Mouse (Mus musculus) MEL (cell line): ENCODE results near the gene Otor. TPM values are rescaled to one million over a fixed set of nuclear protein-coding genes. Genes with fewer than 3 reads are reported as not detected.
A peak's percentile ranks its signal among the peaks of the same experiment; 100 is the strongest.

Experiments used
- DNase-seq: peaks from one replicate; pipeline ENCODE4 v3.0.0; 2011; ENCODE audit warnings: low read depth, low spot score
- H3K27ac ChIP-seq: 2 replicates; pipeline ENCODE4 v1.5.1; 2012; ENCODE audit warnings: low read depth, mild to moderate bottlenecking, control low read depth, low read length, moderate library complexity; ENCODE audit not compliant: control insufficient read depth
- H3K27me3 ChIP-seq, 2 experiments: fragments of 150-350 bp in 1 of 2; sonication (generic) in 1 of 2; 2 replicates each; pipeline ENCODE4 v1.6.1; 2012; ENCODE audit warnings: low read length in 2 of 2, mild to moderate bottlenecking in 2 of 2, improper control_type of control experiment in 1 of 2, moderate library complexity in 1 of 2; ENCODE audit not compliant: insufficient read depth in 2 of 2, control insufficient read depth in 1 of 2
- H3K36me3 ChIP-seq, 2 experiments: 2 replicates each; pipeline ENCODE4 v1.6.1; 2012 to 2014; ENCODE audit warnings: low read length in 2 of 2, improper control_type of control experiment in 1 of 2, inconsistent platforms in 1 of 2, mild to moderate bottlenecking in 1 of 2; ENCODE audit not compliant: insufficient read depth in 2 of 2, control insufficient read depth in 1 of 2
- H3K4me1 ChIP-seq, 2 experiments: fragments of 150-350 bp in 1 of 2; sonication (generic) in 1 of 2; 2 replicates each; pipeline ENCODE4 v1.6.1; 2012; ENCODE audit warnings: low read length in 2 of 2, improper control_type of control experiment in 1 of 2, mild to moderate bottlenecking in 1 of 2; ENCODE audit not compliant: insufficient read depth in 2 of 2, control insufficient read depth in 1 of 2
- H3K4me3 ChIP-seq, 2 experiments: fragments of 150-350 bp in 1 of 2; sonication (generic) in 1 of 2; 2 replicates each; pipeline ENCODE4 v1.5.1; 2012; ENCODE audit warnings: low read depth in 2 of 2, low read length in 2 of 2, mild to moderate bottlenecking in 2 of 2, moderate library complexity in 2 of 2, control low read depth in 1 of 2, improper control_type of control experiment in 1 of 2; ENCODE audit not compliant: control insufficient read depth in 1 of 2, insufficient read depth in 1 of 2
- H3K79me2 ChIP-seq: 2 replicates; pipeline ENCODE4 v1.6.1; 2012; ENCODE audit warnings: mild to moderate bottlenecking, low read length, moderate library complexity; ENCODE audit not compliant: control insufficient read depth, poor library complexity, insufficient read depth
- H3K9ac ChIP-seq: 2 replicates; pipeline ENCODE4 v1.6.1; 2012; ENCODE audit warnings: low read depth, mild to moderate bottlenecking, control low read depth, low read length, moderate library complexity; ENCODE audit not compliant: control insufficient read depth, poor library complexity, severe bottlenecking
- H3K9me3 ChIP-seq: fragments of 150-350 bp; sonication (generic); replicated peaks from 2 replicates; pipeline ENCODE4 v1.6.1; 2012; ENCODE audit warnings: mild to moderate bottlenecking, low read length, improper control_type of control experiment, moderate library complexity; ENCODE audit not compliant: insufficient read depth
- BHLHE40 ChIP-seq: IDR thresholded peaks from 2 replicates; pipeline ENCODE4 v1.6.1; 2012; ENCODE audit warnings: low read depth, mild to moderate bottlenecking, inconsistent platforms, low read length, improper control_type of control experiment, borderline replicate concordance
- CHD1 ChIP-seq: IDR thresholded peaks from 2 replicates; pipeline ENCODE4 v1.6.1; 2012; ENCODE audit warnings: low read depth, mild to moderate bottlenecking, inconsistent platforms, low read length, improper control_type of control experiment
- ETS1 ChIP-seq: IDR thresholded peaks from 2 replicates; pipeline ENCODE4 v1.6.1; 2012; ENCODE audit warnings: low read depth, mild to moderate bottlenecking, inconsistent platforms, low read length, improper control_type of control experiment, moderate library complexity
- GABPA ChIP-seq: IDR thresholded peaks from 2 replicates; pipeline ENCODE4 v1.6.1; 2012; ENCODE audit warnings: low read depth, mild to moderate bottlenecking, inconsistent platforms, low read length, improper control_type of control experiment, moderate library complexity
- HCFC1 ChIP-seq: IDR thresholded peaks from 2 replicates; pipeline ENCODE4 v1.6.1; 2012; ENCODE audit warnings: low read depth, mild to moderate bottlenecking, inconsistent platforms, low read length, improper control_type of control experiment, moderate library complexity
- JUND ChIP-seq: IDR thresholded peaks from 2 replicates; pipeline ENCODE4 v1.6.1; 2011; ENCODE audit warnings: low read depth, mild to moderate bottlenecking, improper control_type of control experiment, low read length
- KAT2A ChIP-seq: conservative IDR thresholded peaks from 2 replicates; pipeline ENCODE4 v1.6.1; 2012; ENCODE audit warnings: low read depth, low read length, improper control_type of control experiment, inconsistent platforms
- MAX ChIP-seq: IDR thresholded peaks from 2 replicates; pipeline ENCODE4 v1.6.1; 2011; ENCODE audit warnings: low read length, improper control_type of control experiment
- MAZ ChIP-seq: IDR thresholded peaks from 2 replicates; pipeline ENCODE4 v1.6.1; 2012; ENCODE audit warnings: low read depth, mild to moderate bottlenecking, inconsistent platforms, low read length, improper control_type of control experiment
- MEF2A ChIP-seq: IDR thresholded peaks from 2 replicates; pipeline ENCODE4 v1.6.1; 2014; ENCODE audit warnings: low read depth, mild to moderate bottlenecking, inconsistent platforms, low read length, improper control_type of control experiment; ENCODE audit not compliant: poor library complexity, insufficient replicate concordance, severe bottlenecking; ENCODE audit errors: extremely low read depth
- MXI1 ChIP-seq: IDR thresholded peaks from 2 replicates; pipeline ENCODE4 v1.6.1; 2011; ENCODE audit warnings: mild to moderate bottlenecking, low read depth, low read length, improper control_type of control experiment
- MYB ChIP-seq: IDR thresholded peaks from 2 replicates; pipeline ENCODE4 v1.6.1; 2011; ENCODE audit warnings: mild to moderate bottlenecking, low read depth, low read length, improper control_type of control experiment
- MYC ChIP-seq: IDR thresholded peaks from 2 replicates; pipeline ENCODE4 v1.6.1; 2011; ENCODE audit warnings: low read depth, mild to moderate bottlenecking, low read length, improper control_type of control experiment, moderate library complexity
- NELFE ChIP-seq: IDR thresholded peaks from 2 replicates; pipeline ENCODE4 v1.6.1; 2011; ENCODE audit warnings: low read depth, low read length, improper control_type of control experiment
- NRF1 ChIP-seq: IDR thresholded peaks from 2 replicates; pipeline ENCODE4 v1.6.1; 2014; ENCODE audit warnings: low read depth, mild to moderate bottlenecking, inconsistent platforms, low read length, improper control_type of control experiment, moderate library complexity; ENCODE audit not compliant: poor library complexity, insufficient read depth, severe bottlenecking
- POLR2A ChIP-seq, 2 experiments: IDR thresholded peaks; 2 replicates each; pipeline ENCODE4 v1.6.1; 2011 to 2012; ENCODE audit warnings: low read length in 2 of 2, mild to moderate bottlenecking in 2 of 2, control low read depth in 1 of 2, improper control_type of control experiment in 1 of 2, low read depth in 1 of 2, moderate library complexity in 1 of 2; ENCODE audit not compliant: control insufficient read depth in 1 of 2, insufficient read depth in 1 of 2, poor library complexity in 1 of 2
- POLR2AphosphoS5 ChIP-seq: IDR thresholded peaks from 2 replicates; pipeline ENCODE4 v1.6.1; 2012; ENCODE audit warnings: low read depth, borderline replicate concordance, mild to moderate bottlenecking, inconsistent platforms, low read length, moderate library complexity, mixed read lengths
- RAD21 ChIP-seq: IDR thresholded peaks from 2 replicates; pipeline ENCODE4 v1.6.1; 2011; ENCODE audit warnings: mild to moderate bottlenecking, low read depth, low read length, improper control_type of control experiment
- RCOR1 ChIP-seq: IDR thresholded peaks from 2 replicates; pipeline ENCODE4 v1.6.1; 2012; ENCODE audit warnings: low read depth, mild to moderate bottlenecking, inconsistent platforms, low read length, improper control_type of control experiment
- SIN3A ChIP-seq: IDR thresholded peaks from 2 replicates; pipeline ENCODE4 v1.6.1; 2012; ENCODE audit warnings: low read length, improper control_type of control experiment, inconsistent platforms
- SMC3 ChIP-seq: IDR thresholded peaks from 2 replicates; pipeline ENCODE4 v1.6.1; 2011; ENCODE audit warnings: low read depth, low read length, improper control_type of control experiment
- TAL1 ChIP-seq: IDR thresholded peaks from 2 replicates; pipeline ENCODE4 v1.6.1; 2012; ENCODE audit warnings: mild to moderate bottlenecking, inconsistent platforms, low read length, moderate library complexity, mixed read lengths
- TCF12 ChIP-seq: IDR thresholded peaks from 2 replicates; pipeline ENCODE4 v1.6.1; 2014; ENCODE audit warnings: low read depth, mild to moderate bottlenecking, inconsistent platforms, low read length, improper control_type of control experiment, moderate library complexity
- UBTF ChIP-seq: IDR thresholded peaks from 2 replicates; pipeline ENCODE4 v1.6.1; 2012; ENCODE audit warnings: low read depth, mild to moderate bottlenecking, inconsistent platforms, low read length, improper control_type of control experiment, moderate library complexity, borderline replicate concordance; ENCODE audit not compliant: insufficient read depth
- USF1 ChIP-seq: IDR thresholded peaks from 2 replicates; pipeline ENCODE4 v1.6.1; 2014; ENCODE audit warnings: low read depth, mild to moderate bottlenecking, inconsistent platforms, low read length, improper control_type of control experiment, moderate library complexity
- USF2 ChIP-seq, 2 experiments: IDR thresholded peaks; 2 replicates each; pipeline ENCODE4 v1.6.1; 2011 to 2012; ENCODE audit warnings: improper control_type of control experiment in 2 of 2, low read length in 2 of 2, borderline replicate concordance in 1 of 2, inconsistent platforms in 1 of 2, low read depth in 1 of 2, mild to moderate bottlenecking in 1 of 2; ENCODE audit not compliant: insufficient read depth in 1 of 2
- ZKSCAN1 ChIP-seq: IDR thresholded peaks from 2 replicates; pipeline ENCODE4 v1.6.1; 2012; ENCODE audit warnings: low read depth, mild to moderate bottlenecking, inconsistent platforms, low read length, improper control_type of control experiment, moderate library complexity
- ZNF384 ChIP-seq: IDR thresholded peaks from 2 replicates; pipeline ENCODE4 v1.6.1; 2012; ENCODE audit warnings: low read depth, mild to moderate bottlenecking, inconsistent platforms, low read length, improper control_type of control experiment
- polyA plus RNA-seq, 2 experiments: library from polyadenylated mRNA; stranded (reverse) in 1 of 2; unstranded in 1 of 2; fragments of >175 nt in 1 of 2; fragments of >200 nt in 1 of 2; gene quantifications; 2 replicates each; pipeline versions ENCODE4 v1.2.1 to v1.2.4; 2012; ENCODE audit warnings: low replicate concordance in 2 of 2, low read depth in 1 of 2; ENCODE audit not compliant: insufficient read length in 2 of 2, insufficient read depth in 1 of 2, missing spikeins in 1 of 2
- total RNA-seq: library from RNA; depleted of rRNA; stranded (reverse); fragments of 300-350 nt; gene quantifications from 2 replicates; pipeline ENCODE4 v1.2.3, GENCODE M21; 2012

Otor gene
- total and polyA plus RNA-seq, 3 experiments: not detected

GRCm38 (mm10) chr2:143065914-143066313 is 12.4 kb upstream of the Otor start:
- H3K36me3 ChIP-seq: peaks cover 3% of the 10 kb centered on the region in 2 experiments
- TF ChIP-seq MYC (no peak), KAT2A (no peak), MAZ (no peak), JUND (no peak), USF1 (no peak), MXI1 (no peak), TAL1 (no peak), TCF12 (no peak), GABPA (no peak), ZKSCAN1 (no peak), NRF1 (no peak), ETS1 (no peak), SMC3 (no peak), POLR2A (IDR thresholded peaks at IDR 0.05; ENCODE audit: control insufficient read depth in 1 of 2, insufficient read depth in 1 of 2, low read depth in 1 of 2, low read length in 2 of 2, poor library complexity in 1 of 2) (no peak)
- TF ChIP-seq, all 39 proteins: peak for 0
- no peak for DNase-seq
- H3K4me3 ChIP-seq: no peak overlapping the region
- H3K27ac ChIP-seq: no peak overlapping the region
- no peak overlapping the region for H3K9ac ChIP-seq
- H3K79me2 ChIP-seq: peaks cover 10% of the 10 kb centered on the region
- peaks cover 0 to 7% of the 10 kb centered on the region in 2 experiments; a peak in 2 of 4 replicates for H3K4me1 ChIP-seq
- no peaks in the 10 kb centered on the region for H3K27me3 ChIP-seq
- H3K9me3 ChIP-seq: no peaks in the 10 kb centered on the region

- Histone ChIP-seq H3K9me3 (no peaks in the 10 kb centered on the region), H3K36me3 (no peaks in the 10 kb centered on the region; a peak in 2 of 4 replicates), H3K4me3 (peak overlapping the region; percentile 44 to 61), H3K4me1 (no peaks in the 10 kb centered on the region), H3K79me2 (no peaks in the 10 kb centered on the region), H3K9ac (0 out of 2 replicates have a peak overlapping the region, but pooled peaks have one; percentile 20), H3K27me3 (no peaks in the 10 kb centered on the region; a peak in 1 of 4 replicates), H3K27ac (no peak overlapping the region)
- TF ChIP-seq ZNF384 (no peak), POLR2AphosphoS5 (no peak), USF1 (no peak), NRF1 (no peak), BHLHE40 (no peak), MEF2A (no peak), UBTF (no peak), RCOR1 (no peak), HCFC1 (no peak), NELFE (no peak), SIN3A (no peak), ZKSCAN1 (no peak), JUND (no peak), MYB (no peak), TAL1 (no peak), CHD1 (no peak), MAX (no peak), POLR2A (IDR thresholded peaks at IDR 0.05; ENCODE audit: control insufficient read depth in 1 of 2, insufficient read depth in 1 of 2, low read depth in 1 of 2, low read length in 2 of 2, poor library complexity in 1 of 2) (no peak), USF2 (IDR thresholded peaks at IDR 0.05; ENCODE audit: borderline replicate concordance in 1 of 2, insufficient read depth in 1 of 2, low read depth in 1 of 2, low read length in 2 of 2) (no peak), RAD21 (no peak)
- no peak for DNase-seq
Measured at GRCm38 (mm10) chr2:143081693-143082092, 3.4 kb downstream of the Otor start.
